Mouse (Mus musculus) bone marrow macrophage, adult 2 months (primary cell): ENCODE data around the gene St8sia1.

Experiments used
- CTCF ChIP-seq: IDR thresholded peaks from 2 replicates; pipeline ENCODE4 v1.5.1; 2012; ENCODE audit warnings: low read depth, mild to moderate bottlenecking, low read length, moderate library complexity
- POLR2A ChIP-seq: IDR thresholded peaks from 2 replicates; pipeline ENCODE4 v1.6.1; 2012; ENCODE audit warnings: mild to moderate bottlenecking, low read depth, low read length, borderline replicate concordance

DNA sequence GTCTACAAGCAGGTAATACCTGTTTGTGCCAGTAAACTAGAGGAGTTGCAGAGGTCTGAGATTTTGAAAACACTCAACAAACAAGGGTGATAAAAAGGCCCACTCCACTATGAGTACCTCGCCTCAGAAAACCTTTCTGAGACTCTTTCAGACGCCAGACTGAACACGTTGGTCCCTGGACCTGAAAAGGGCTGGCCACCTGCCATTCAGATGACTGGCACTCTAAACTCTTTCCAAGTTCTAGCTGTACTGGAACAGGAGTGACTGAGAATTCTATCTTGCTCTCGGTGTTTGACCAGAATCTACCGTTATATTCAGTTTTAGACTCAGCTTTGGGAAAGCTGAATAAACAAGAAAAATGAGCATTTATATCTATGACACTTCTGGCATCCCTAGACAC, 43.4 kb downstream of the St8sia1 start:
- TF ChIP-seq POLR2A: no peak
- no peak for TF ChIP-seq CTCF
